Mouse (Mus musculus): ENCODE results near the gene Trim75.

Gene Trim75

DNA sequence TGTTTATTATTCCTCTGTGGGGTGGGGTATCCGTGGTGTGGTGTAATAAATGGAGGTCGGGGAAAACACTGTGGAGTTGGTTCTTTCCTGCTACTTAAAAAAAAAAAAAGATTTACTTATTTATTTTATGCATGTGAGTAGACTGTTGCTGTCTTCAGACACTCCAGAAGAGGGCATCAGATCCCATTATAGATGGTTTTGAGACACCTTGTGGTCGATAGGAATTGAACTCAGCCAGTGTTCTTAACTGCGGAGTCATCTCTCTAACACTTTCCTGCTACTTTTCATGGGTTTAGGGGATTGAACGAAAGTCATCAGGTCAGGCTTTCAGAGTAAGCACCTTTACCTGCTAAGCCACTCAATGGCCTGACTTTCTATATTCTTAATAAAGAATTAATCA lies 42.8 kb downstream of the Trim75 start:
- no peak for DNase-seq (ENCODE audit: low spot score in 2 of 2)

DNA sequence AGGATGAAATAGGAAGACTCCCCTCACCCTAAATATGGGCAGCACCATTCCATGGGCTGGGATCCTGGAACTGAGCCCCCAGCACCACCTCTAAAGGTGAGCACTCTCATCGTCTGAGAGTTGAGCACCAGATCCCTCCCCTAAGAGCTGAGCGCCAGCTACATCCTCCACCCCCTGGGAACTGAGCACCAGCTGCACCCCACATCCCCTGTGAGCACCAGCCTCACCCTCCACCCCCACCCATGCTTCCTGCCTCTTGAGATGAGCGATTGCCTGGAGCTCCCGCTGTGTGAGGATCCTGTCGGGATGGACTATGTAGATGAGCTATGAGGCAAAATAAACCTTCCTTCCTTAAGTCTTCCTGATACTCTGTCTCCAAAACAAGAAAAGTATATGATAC lies 44.7 kb downstream of the Trim75 start:
- no peak for DNase-seq (ENCODE audit: low spot score in 2 of 2)

- DNase-seq (ENCODE audit: low spot score in 2 of 2), result peak; percentile 29 to 56
Measured at GRCm38 (mm10) chr8:64941495-64941894, 46.1 kb downstream of the Trim75 start.

DNA sequence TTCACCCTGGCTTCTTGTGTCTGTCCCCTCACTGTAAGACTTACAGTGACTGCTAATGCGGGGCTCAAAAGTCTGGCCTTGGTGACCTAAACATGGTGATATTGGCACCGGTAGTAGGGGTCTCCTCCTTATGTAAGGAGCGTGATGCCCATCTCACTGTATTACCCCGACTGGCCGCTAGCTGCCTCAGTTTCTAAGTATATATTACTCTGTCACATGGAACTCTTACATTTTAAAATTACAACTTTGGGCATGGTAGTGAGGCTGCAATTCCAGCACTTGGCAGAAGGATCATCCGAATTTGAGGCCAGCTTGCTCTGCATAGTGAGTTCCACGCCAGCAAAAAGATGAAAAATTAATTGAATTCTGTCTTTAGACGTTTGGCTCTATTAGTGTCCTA lies 46.6 kb downstream of the Trim75 start:
- DNase-seq (ENCODE audit: low spot score in 2 of 2), result no peak

- DNase-seq (ENCODE audit: low spot score in 2 of 2), result no peak
Measured at GRCm38 (mm10) chr8:64934997-64935396, 52.6 kb downstream of the Trim75 start.
